Mouse (Mus musculus) central nervous system, embryonic 18 days (tissue): ENCODE results near the gene Pcyt1a. TPM values are rescaled to one million over a fixed set of nuclear protein-coding genes. Genes with fewer than 3 reads are reported as not detected.

ENCODE experiments used
- polyA plus RNA-seq: library from polyadenylated mRNA; depleted of rRNA; stranded (reverse); fragments of >200 nt; gene quantifications from 2 replicates; pipeline ENCODE4 v1.2.3, GENCODE M21; 2012; rRNA removed

The Pcyt1a gene
- 29.8 and 31.0 TPM in 2 replicates for polyA plus RNA-seq

DNA sequence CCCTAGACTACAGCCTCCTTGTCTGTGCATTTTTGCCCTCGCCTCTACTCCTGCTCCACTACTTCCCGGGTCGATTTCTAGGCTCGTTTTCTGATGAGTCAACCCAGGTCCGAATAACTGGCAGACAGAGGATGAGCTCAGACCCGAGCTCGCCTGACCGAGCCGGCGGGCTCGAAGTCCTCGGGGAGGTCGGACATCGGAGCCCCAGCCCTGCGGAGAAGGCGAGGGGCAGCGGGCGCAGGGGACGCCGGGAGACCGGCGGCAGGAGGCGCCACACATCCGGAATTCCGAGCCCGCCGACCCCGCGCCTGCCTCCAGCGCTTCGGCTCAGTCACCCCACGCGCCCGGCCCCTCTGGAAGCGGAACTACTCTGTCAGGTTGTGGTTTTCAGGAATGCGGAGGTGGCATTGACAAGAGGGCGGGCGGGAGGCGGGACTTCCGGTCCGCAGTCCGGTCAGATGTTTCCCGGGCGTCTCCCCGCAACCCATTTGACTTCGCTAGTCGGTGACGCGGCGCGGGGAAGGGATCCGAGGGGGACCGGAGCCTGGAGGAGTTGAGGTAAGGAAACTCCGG, at the start of gene Pcyt1a:
Pcyt1a (plus strand) TSS at position 448 of the 573 bp plus-strand sequence.

DNA sequence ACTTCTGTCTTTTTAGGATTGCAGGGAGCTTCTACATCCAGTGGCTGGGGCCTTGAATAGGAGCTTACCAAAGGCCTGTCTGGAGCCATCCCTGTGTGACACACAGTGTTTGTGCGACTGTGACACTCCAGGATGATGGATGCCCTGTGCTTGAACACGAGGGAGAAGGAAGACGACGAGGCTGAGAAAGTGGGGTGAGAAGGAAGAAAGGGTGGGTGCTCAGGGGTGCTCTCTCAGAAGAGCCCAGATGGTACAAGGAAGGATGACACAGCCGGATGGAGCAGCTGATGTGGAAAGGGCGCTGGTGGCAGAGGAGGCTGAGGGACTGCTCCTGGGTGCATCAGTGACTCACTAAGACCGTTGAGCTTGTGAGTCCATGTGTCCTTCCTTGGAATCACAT, 30.5 kb upstream of the Pcyt1a start, which contains the start of gene Tm4sf19:
Tm4sf19 (plus strand) TSS at position 240 of the 400 bp plus-strand sequence.

DNA sequence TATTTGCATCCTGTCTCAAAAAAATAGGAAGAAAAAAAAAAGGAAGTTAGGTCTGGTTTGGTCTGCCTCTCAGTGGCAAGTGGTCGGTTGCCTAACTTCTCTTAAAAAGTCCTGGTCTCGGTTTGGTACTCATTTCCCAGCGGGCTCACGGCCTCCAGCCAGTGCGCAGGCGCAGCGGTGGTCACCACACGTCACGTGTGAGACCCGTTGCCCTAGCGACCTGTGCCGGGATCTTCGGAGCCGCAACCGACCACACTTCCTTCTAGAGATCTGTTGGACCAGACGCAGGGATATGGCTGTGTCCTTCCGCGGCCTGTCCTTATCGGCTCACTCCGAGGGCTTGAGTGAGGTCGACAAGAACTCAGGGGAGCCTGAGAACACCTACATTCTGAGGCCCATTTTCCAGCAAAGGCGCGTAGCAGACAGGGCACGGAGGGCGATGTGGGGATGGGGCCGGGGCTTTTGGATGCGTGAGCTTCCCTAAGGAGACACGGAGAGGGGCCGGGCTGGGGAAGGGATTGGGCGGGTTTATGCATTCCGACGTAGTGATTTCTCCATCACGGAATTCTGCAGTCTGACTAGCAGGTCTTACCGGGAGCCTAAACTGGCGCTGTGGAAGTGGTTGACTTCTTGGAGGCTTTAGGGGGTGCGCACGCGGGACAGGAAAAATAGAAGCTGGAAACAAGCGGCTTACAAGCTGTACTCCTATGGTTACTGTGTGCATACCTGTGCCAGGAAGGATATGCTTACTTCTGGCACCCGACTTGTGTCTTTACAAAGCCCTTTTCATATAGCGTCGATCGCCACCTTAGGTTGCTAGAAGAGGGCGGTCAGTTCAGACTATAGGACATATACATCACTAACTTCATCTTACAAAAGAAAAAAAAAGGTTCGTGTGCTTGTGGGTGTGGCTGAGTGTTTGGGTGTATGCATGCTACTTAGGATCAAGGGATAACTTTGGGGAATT, 10.9 kb upstream of the Pcyt1a start, which contains the start of gene Tctex1d2:
Tctex1d2 (plus strand) TSS at position 186 of the 967 bp plus-strand sequence.

DNA sequence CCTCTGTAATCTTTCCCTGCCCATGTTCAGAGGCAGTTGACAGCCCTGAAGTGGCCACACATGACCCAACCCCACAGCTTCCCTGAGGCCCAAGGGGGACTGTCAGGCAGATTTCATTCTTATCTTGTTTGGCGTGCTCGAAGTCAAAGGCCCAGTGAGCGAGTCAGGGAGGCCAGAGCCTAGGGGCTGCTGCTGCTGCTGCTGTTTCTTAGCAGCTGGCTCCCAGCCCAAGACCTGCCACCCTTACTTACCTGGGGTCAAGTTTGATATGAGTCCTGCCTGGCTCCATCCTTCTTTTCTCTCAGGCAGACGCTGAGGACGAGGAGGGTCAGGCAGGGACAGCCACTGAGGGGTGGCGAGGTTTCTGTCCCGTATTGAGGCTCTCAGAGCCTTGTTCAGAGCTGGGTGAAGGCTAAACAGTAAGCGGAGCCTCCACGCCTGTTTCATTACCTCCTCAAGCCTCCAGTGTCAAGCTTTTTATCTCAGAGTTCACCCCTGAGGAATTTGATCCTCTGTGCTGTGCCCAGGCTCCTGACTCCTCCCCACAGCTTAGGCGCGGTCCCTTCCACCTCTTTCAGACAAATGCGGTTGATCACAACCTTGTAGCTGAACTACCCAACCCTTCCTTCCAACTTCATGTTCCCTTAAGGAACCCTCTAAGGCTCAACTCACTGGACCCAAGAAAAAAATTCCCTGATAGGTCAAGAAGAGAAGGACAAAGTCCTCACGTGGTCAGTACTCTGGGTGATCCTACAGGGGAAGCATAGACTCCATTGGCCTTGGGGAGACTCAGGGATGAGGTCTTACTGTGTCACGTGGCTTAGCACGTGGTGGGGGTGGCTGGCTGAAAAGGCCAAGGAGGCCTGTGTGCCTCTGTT, 56.8 kb downstream of the Pcyt1a start, which contains the start of gene Slc51a:
Slc51a (minus strand) TSS at position 646 of the 878 bp plus-strand sequence.

DNA sequence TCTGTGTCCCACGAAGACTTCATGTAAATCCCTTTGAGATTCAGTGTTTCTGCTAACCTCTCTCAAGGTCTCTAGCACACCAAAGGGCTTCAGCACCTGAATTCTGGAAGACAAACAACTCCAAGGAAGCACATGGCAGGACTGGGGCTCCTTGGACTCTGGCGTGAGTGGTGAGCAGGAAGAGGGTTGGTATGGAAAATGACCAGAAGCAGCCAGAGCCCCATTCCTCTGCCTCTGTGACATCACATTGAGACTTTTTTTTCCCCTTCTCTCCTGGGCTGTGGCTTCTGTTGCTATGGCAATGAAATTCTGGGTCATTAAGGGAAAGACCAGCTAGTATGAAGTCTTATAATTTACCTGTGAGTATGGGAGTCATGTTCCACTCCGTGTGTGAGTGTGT, 65.2 kb downstream of the Pcyt1a start, which contains the start of gene Zdhhc19:
Zdhhc19 (plus strand) TSS at position 301 of the 400 bp plus-strand sequence.

Other genes with a start within 250 kb of the Pcyt1a start
- gene Fbxo45, start 183.8 kb upstream of the Pcyt1a start, polyA plus RNA-seq = 29.3 and 30.6 TPM in 2 replicates
- 9.0 and 9.5 TPM in 2 replicates for gene Wdr53, start 183.7 kb upstream of the Pcyt1a start, polyA plus RNA-seq
- gene Smco1, start 159.5 kb upstream of the Pcyt1a start, polyA plus RNA-seq = not detected in 2 replicates
- gene Rnf168, start 153.5 kb upstream of the Pcyt1a start, polyA plus RNA-seq = 16.9 and 17.8 TPM in 2 replicates
- gene Ubxn7, start 98.7 kb upstream of the Pcyt1a start, polyA plus RNA-seq = 23.3 and 24.1 TPM in 2 replicates
- 0.08 and 0.28 TPM in 2 replicates for gene Tm4sf19, start 30.4 kb upstream of the Pcyt1a start, polyA plus RNA-seq
- gene Tctex1d2, start 11.2 kb upstream of the Pcyt1a start, polyA plus RNA-seq = 27.2 and 30.2 TPM in 2 replicates
- 0.05 and 0.08 TPM in 2 replicates for gene Slc51a, start 57.0 kb downstream of the Pcyt1a start, polyA plus RNA-seq
- 0.12 and 0.13 TPM in 2 replicates for gene Zdhhc19, start 65.3 kb downstream of the Pcyt1a start, polyA plus RNA-seq
- 56.6 and 62.0 TPM in 2 replicates for gene Tfrc, start 178.0 kb downstream of the Pcyt1a start, polyA plus RNA-seq
- 82.3 and 95.6 TPM in 2 replicates for gene Tnk2, start 213.0 kb downstream of the Pcyt1a start, polyA plus RNA-seq